In the genomic region with DNA sequence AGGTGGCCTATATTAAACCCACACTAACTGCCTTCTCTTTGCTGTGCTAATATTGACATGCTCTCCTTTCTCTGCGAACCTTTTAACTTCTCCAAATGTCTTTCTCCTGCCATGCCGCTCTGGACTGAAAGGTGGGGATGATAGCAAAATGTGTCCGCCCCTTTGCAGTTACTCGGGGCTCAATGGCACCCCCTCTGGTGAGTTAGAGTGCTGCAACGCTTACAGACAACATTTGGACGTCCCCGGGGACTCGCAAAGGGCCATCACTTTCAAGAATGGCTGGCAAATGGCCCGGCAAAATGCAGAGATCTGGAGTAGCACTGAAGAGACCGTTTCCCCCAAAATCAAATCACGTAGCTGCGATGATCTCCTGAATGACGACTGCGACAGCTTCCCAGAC, we compare ENCODE assay signal across 10 mouse cellular contexts.
DNase-seq lines count a peak whose midpoint lies in the region; ATAC-seq and TF ChIP-seq lines count a peak whose summit lies in the region.
"Had no signal": no experiment of that assay in that cellular context is flagged by ENCODE, and none has a peak within 500 bp of the region (broad histone marks: within the 10 kb centered on the region; RNA-seq: fewer than 3 reads in every experiment).

No protein-coding gene starts in this region.

- 87% methylated on average over 14 of the region's 14 CpGs for WGBS in intestine, postnatal 0 days
- WGBS in intestine, embryonic 15.5 days = 84% methylated on average over 14 of the region's 14 CpGs
- 87% methylated on average over 14 of the region's 14 CpGs for WGBS in midbrain, embryonic 11.5 days
- WGBS in midbrain, embryonic 13.5 days = 90% methylated on average over 14 of the region's 14 CpGs
- 90% methylated on average over 14 of the region's 14 CpGs for WGBS in forebrain, embryonic 11.5 days

- no peak overlapping the region for H3K4me3 ChIP-seq in intestine, postnatal 0 days (ENCODE audit: low read depth, low read length)
- H3K4me3 ChIP-seq in intestine, embryonic 15.5 days (replicated peaks) = no peak overlapping the region
- no peak overlapping the region for H3K4me3 ChIP-seq in midbrain, embryonic 11.5 days (ENCODE audit: low read depth, low read length)
- no peak overlapping the region for H3K4me3 ChIP-seq in midbrain, embryonic 13.5 days (replicated peaks)
- H3K4me3 ChIP-seq in MEL (ENCODE audit: control insufficient read depth in 1 of 2, insufficient read depth in 1 of 2, low read depth in 2 of 2, low read length in 2 of 2) = no peak overlapping the region
- no peak overlapping the region for H3K4me3 ChIP-seq in forebrain, embryonic 11.5 days (ENCODE audit: low read depth, low read length)
- H3K4me3 ChIP-seq: embryonic facial prominence, embryonic 13.5 days; limb, embryonic 10.5 days; neural tube, embryonic 13.5 days had no signal

- H3K4me1 ChIP-seq in intestine, postnatal 0 days (replicated peaks; ENCODE audit: control insufficient read depth, insufficient read depth, low read length) = no peaks in the 10 kb centered on the region
- no peaks in the 10 kb centered on the region for H3K4me1 ChIP-seq in intestine, embryonic 15.5 days (replicated peaks)
- H3K4me1 ChIP-seq in midbrain, embryonic 11.5 days (ENCODE audit: control insufficient read depth, insufficient read depth, low read length) = no peaks in the 10 kb centered on the region
- H3K4me1 ChIP-seq in midbrain, embryonic 13.5 days (replicated peaks) = no peaks in the 10 kb centered on the region
- no peaks in the 10 kb centered on the region for H3K4me1 ChIP-seq in MEL (ENCODE audit: control insufficient read depth in 1 of 2, insufficient read depth in 2 of 2, low read length in 2 of 2)
- no peaks in the 10 kb centered on the region for H3K4me1 ChIP-seq in forebrain, embryonic 11.5 days (replicated peaks; ENCODE audit: control insufficient read depth, insufficient read depth, low read length)
- H3K4me1 ChIP-seq: embryonic facial prominence, embryonic 13.5 days; limb, embryonic 10.5 days; neural tube, embryonic 13.5 days had no signal

- no peak for TF ChIP-seq EP300 in MEL (IDR thresholded peaks at IDR 0.05; ENCODE audit: low read depth in 1 of 2, low read length in 2 of 2)

- no peak for TF ChIP-seq POLR2A in MEL (IDR thresholded peaks at IDR 0.05; ENCODE audit: control insufficient read depth in 1 of 2, insufficient read depth in 1 of 2, low read depth in 1 of 2, low read length in 2 of 2, poor library complexity in 1 of 2)

- 0 out of 2 replicates have a peak, but pooled peaks cover 4% of the 10 kb centered on the region for H3K36me3 ChIP-seq in intestine, postnatal 0 days (ENCODE audit: control insufficient read depth, insufficient read depth)
- H3K36me3 ChIP-seq in intestine, embryonic 15.5 days = no peaks in the 10 kb centered on the region
- no peaks in the 10 kb centered on the region for H3K36me3 ChIP-seq in midbrain, embryonic 11.5 days (ENCODE audit: control insufficient read depth, insufficient read depth, low read length)
- H3K36me3 ChIP-seq in midbrain, embryonic 13.5 days = peaks cover 54% of the 10 kb centered on the region
- H3K36me3 ChIP-seq in MEL (ENCODE audit: control insufficient read depth in 1 of 2, insufficient read depth in 2 of 2, low read length in 2 of 2) = no peaks in the 10 kb centered on the region
- H3K36me3 ChIP-seq in forebrain, embryonic 11.5 days (ENCODE audit: control insufficient read depth, insufficient read depth, low read length) = peaks cover 2% of the 10 kb centered on the region; the same call in 1 of the 2 replicates
- H3K36me3 ChIP-seq: embryonic facial prominence, embryonic 13.5 days had no signal

- H3K4me2 ChIP-seq in intestine, postnatal 0 days (replicated peaks; ENCODE audit: low read depth) = no peak overlapping the region
- H3K4me2 ChIP-seq in intestine, embryonic 15.5 days (replicated peaks) = no peak overlapping the region
- H3K4me2 ChIP-seq in midbrain, embryonic 11.5 days = no peak overlapping the region
- no peak overlapping the region for H3K4me2 ChIP-seq in midbrain, embryonic 13.5 days (replicated peaks)
- H3K4me2 ChIP-seq in forebrain, embryonic 11.5 days (ENCODE audit: low read depth, low read length, severe bottlenecking) = no peak overlapping the region
- H3K4me2 ChIP-seq: embryonic facial prominence, embryonic 13.5 days; neural tube, embryonic 13.5 days had no signal

- DNase-seq in midbrain, embryonic 11.5 days (ENCODE audit: low spot score, missing footprints) = peak; percentile 84
- peak; percentile 3 for DNase-seq in MEL (ENCODE audit: low read depth, low spot score)
- peak; percentile 30 for DNase-seq in retina, embryonic 14.5 days (ENCODE audit: low spot score)
- no peak for DNase-seq in forebrain, embryonic 11.5 days (ENCODE audit: low spot score)

- H3K79me2 ChIP-seq in MEL (ENCODE audit: control insufficient read depth, insufficient read depth, low read length, poor library complexity) = no peaks in the 10 kb centered on the region

- no peaks in the 10 kb centered on the region for H3K27me3 ChIP-seq in intestine, postnatal 0 days (replicated peaks; ENCODE audit: control insufficient read depth, insufficient read depth, low read length)
- no peaks in the 10 kb centered on the region for H3K27me3 ChIP-seq in intestine, embryonic 15.5 days (replicated peaks)
- no peaks in the 10 kb centered on the region for H3K27me3 ChIP-seq in midbrain, embryonic 11.5 days (ENCODE audit: control insufficient read depth, insufficient read depth, low read length)
- no peaks in the 10 kb centered on the region for H3K27me3 ChIP-seq in midbrain, embryonic 13.5 days
- no peaks in the 10 kb centered on the region for H3K27me3 ChIP-seq in MEL (ENCODE audit: control insufficient read depth in 1 of 2, insufficient read depth in 2 of 2, low read length in 2 of 2)
- no peaks in the 10 kb centered on the region for H3K27me3 ChIP-seq in forebrain, embryonic 11.5 days (ENCODE audit: control insufficient read depth, insufficient read depth, low read length)
- H3K27me3 ChIP-seq: embryonic facial prominence, embryonic 13.5 days; neural tube, embryonic 13.5 days had no signal

- no peak for ATAC-seq in intestine, postnatal 0 days
- no peak for ATAC-seq in intestine, embryonic 15.5 days
- ATAC-seq in midbrain, embryonic 11.5 days (ENCODE audit: low FRiP score) = no peak
- ATAC-seq in midbrain, embryonic 13.5 days = no peak
- no peak for ATAC-seq in forebrain, embryonic 11.5 days (replicated peaks; ENCODE audit: low FRiP score)

- peak; percentile 51 for TF ChIP-seq CTCF in intestine, postnatal 0 days (IDR thresholded peaks at IDR 0.05; ENCODE audit: low read depth)
- no peak; a peak in 1 of 6 replicates for TF ChIP-seq CTCF in MEL (IDR thresholded peaks at IDR 0.05 in 2 of 3, conservative IDR thresholded peaks at IDR 0.05 in 1 of 3; ENCODE audit: control insufficient read depth in 1 of 3, insufficient read depth in 1 of 3, low read depth in 2 of 3, low read length in 3 of 3, poor library complexity in 1 of 3, severe bottlenecking in 1 of 3)

- TF ChIP-seq RAD21 in MEL (IDR thresholded peaks at IDR 0.05; ENCODE audit: low read depth, low read length) = no peak

- H3K9ac ChIP-seq in intestine, postnatal 0 days (ENCODE audit: low read depth, low read length) = no peak overlapping the region
- no peak overlapping the region for H3K9ac ChIP-seq in intestine, embryonic 15.5 days
- H3K9ac ChIP-seq in midbrain, embryonic 11.5 days (ENCODE audit: low read length) = no peak overlapping the region
- no peak overlapping the region for H3K9ac ChIP-seq in midbrain, embryonic 13.5 days (replicated peaks)
- no peak overlapping the region for H3K9ac ChIP-seq in MEL (ENCODE audit: control insufficient read depth, low read depth, low read length, poor library complexity, severe bottlenecking)
- no peak overlapping the region for H3K9ac ChIP-seq in forebrain, embryonic 11.5 days (ENCODE audit: low read length)
- H3K9ac ChIP-seq: embryonic facial prominence, embryonic 13.5 days; neural tube, embryonic 13.5 days had no signal

- no peak overlapping the region for H3K27ac ChIP-seq in intestine, postnatal 0 days (ENCODE audit: low read depth, low read length)
- H3K27ac ChIP-seq in intestine, embryonic 15.5 days = no peak overlapping the region
- H3K27ac ChIP-seq in midbrain, embryonic 11.5 days (ENCODE audit: low read depth, low read length) = no peak overlapping the region
- H3K27ac ChIP-seq in midbrain, embryonic 13.5 days = no peak overlapping the region
- no peak overlapping the region for H3K27ac ChIP-seq in MEL (ENCODE audit: control insufficient read depth, low read depth, low read length)
- no peak overlapping the region for H3K27ac ChIP-seq in forebrain, embryonic 11.5 days (ENCODE audit: low read depth, low read length)
- H3K27ac ChIP-seq: embryonic facial prominence, embryonic 13.5 days; limb, embryonic 10.5 days; neural tube, embryonic 13.5 days had no signal

- no peaks in the 10 kb centered on the region for H3K9me3 ChIP-seq in intestine, postnatal 0 days (ENCODE audit: control insufficient read depth)
- no peaks in the 10 kb centered on the region for H3K9me3 ChIP-seq in intestine, embryonic 15.5 days
- H3K9me3 ChIP-seq in midbrain, embryonic 11.5 days (ENCODE audit: control insufficient read depth, low read length) = no peaks in the 10 kb centered on the region
- H3K9me3 ChIP-seq in midbrain, embryonic 13.5 days = no peaks in the 10 kb centered on the region
- H3K9me3 ChIP-seq in MEL (replicated peaks; ENCODE audit: insufficient read depth, low read length) = no peaks in the 10 kb centered on the region
- no peaks in the 10 kb centered on the region for H3K9me3 ChIP-seq in forebrain, embryonic 11.5 days (ENCODE audit: control insufficient read depth, low read length)
- H3K9me3 ChIP-seq: embryonic facial prominence, embryonic 13.5 days; limb, embryonic 10.5 days; neural tube, embryonic 13.5 days had no signal

TF ChIP-seq in MEL, 35 proteins besides CTCF, POLR2A, EP300 and RAD21:
- no peak for TF ChIP-seq MYC (IDR thresholded peaks at IDR 0.05; ENCODE audit: low read depth, low read length)
- TF ChIP-seq KAT2A (conservative IDR thresholded peaks at IDR 0.05; ENCODE audit: low read depth, low read length) = no peak
- no peak for TF ChIP-seq MAZ (IDR thresholded peaks at IDR 0.05; ENCODE audit: low read depth, low read length)
- TF ChIP-seq SIN3A (IDR thresholded peaks at IDR 0.05; ENCODE audit: low read length) = no peak
